Mouse (Mus musculus): ENCODE measurements at regions not wholly inside any gene's neighbourhood (a gene's known extent, or its start where the extent isn't known, plus 50 kb on each side); places are given as distances from the start of the nearest gene placed in this dataset.
A peak's percentile ranks its signal among the peaks of the same experiment; 100 is the strongest.

- no peak for DNase-seq (ENCODE audit: low read depth, low spot score)
These were observed 270.3 kb downstream of the Ets1 start for GRCm38 (mm10) chr9:32906233-32906872.

GRCm38 (mm10) chr9:32910641-32911040 lies 274.6 kb downstream of the Ets1 start:
- no peak for DNase-seq (ENCODE audit: low read depth, low spot score)

- DNase-seq (ENCODE audit: low read depth, low spot score): no peak
These were observed 279.6 kb downstream of the Ets1 start for GRCm38 (mm10) chr9:32915633-32916032.

GRCm38 (mm10) chr9:32916731-32917130 lies 280.7 kb downstream of the Ets1 start:
- DNase-seq (ENCODE audit: low read depth, low spot score): no peak

GRCm38 (mm10) chr9:32923925-32924324 lies 287.9 kb downstream of the Ets1 start:
- no peak for DNase-seq (ENCODE audit: low read depth, low spot score)

- DNase-seq (ENCODE audit: low read depth, low spot score): no peak
These were observed 288.4 kb downstream of the Ets1 start for GRCm38 (mm10) chr9:32924333-32924886.

- no peak for DNase-seq (ENCODE audit: low read depth, low spot score)
These were observed 289.0 kb downstream of the Ets1 start for GRCm38 (mm10) chr9:32925036-32925435.

- DNase-seq (ENCODE audit: low read depth, low spot score): no peak
These were observed 289.9 kb downstream of the Ets1 start for GRCm38 (mm10) chr9:32925720-32926595.

GRCm38 (mm10) chr9:32927656-32928055 lies 291.6 kb downstream of the Ets1 start:
- no peak for DNase-seq (ENCODE audit: low read depth, low spot score)

GRCm38 (mm10) chr9:32928289-32929000 lies 292.4 kb downstream of the Ets1 start:
- no peak for DNase-seq (ENCODE audit: low read depth, low spot score)

GRCm38 (mm10) chr9:32929331-32929730 lies 293.3 kb downstream of the Ets1 start:
- DNase-seq (ENCODE audit: low read depth, low spot score): no peak

GRCm38 (mm10) chr9:32929826-32930225 lies 293.8 kb downstream of the Ets1 start:
- no peak for DNase-seq (ENCODE audit: low read depth, low spot score)

- DNase-seq (ENCODE audit: low read depth, low spot score): no peak
These were observed 295.4 kb downstream of the Ets1 start for GRCm38 (mm10) chr9:32931266-32932005.

- DNase-seq (ENCODE audit: low read depth, low spot score): no peak
These were observed 297.4 kb downstream of the Ets1 start for GRCm38 (mm10) chr9:32933237-32934071.

- no peak for DNase-seq (ENCODE audit: low read depth, low spot score)
These were observed 298.4 kb downstream of the Ets1 start for GRCm38 (mm10) chr9:32934436-32934835.

- no peak for DNase-seq (ENCODE audit: low read depth, low spot score)
These were observed 300.4 kb downstream of the Ets1 start for GRCm38 (mm10) chr9:32936462-32936861.

- no peak for DNase-seq (ENCODE audit: low read depth, low spot score)
These were observed 301.4 kb downstream of the Ets1 start for GRCm38 (mm10) chr9:32937391-32937790.

GRCm38 (mm10) chr9:32938857-32939256 lies 302.8 kb downstream of the Ets1 start:
- DNase-seq (ENCODE audit: low read depth, low spot score): no peak

- DNase-seq (ENCODE audit: low read depth, low spot score): no peak
These were observed 303.6 kb downstream of the Ets1 start for GRCm38 (mm10) chr9:32939626-32940025.

- peak; percentile 60 for DNase-seq (ENCODE audit: low read depth, low spot score)
These were observed 304.2 kb downstream of the Ets1 start for GRCm38 (mm10) chr9:32940111-32940813.

Measured in retina, postnatal 7 days (tissue).